Mouse (Mus musculus): ENCODE results near the gene Slc39a13. TPM values are rescaled to one million over a fixed set of nuclear protein-coding genes. Genes with fewer than 3 reads are reported as not detected.
"Not testable (repeated sequence)": the region's sequence is repeated elsewhere in the genome, so short reads cannot be mapped to it uniquely, and the experiment has no call there.

Gene Slc39a13
- polyA plus RNA-seq, 1 experiment from 2014 or later, result 44.6 TPM

DNA sequence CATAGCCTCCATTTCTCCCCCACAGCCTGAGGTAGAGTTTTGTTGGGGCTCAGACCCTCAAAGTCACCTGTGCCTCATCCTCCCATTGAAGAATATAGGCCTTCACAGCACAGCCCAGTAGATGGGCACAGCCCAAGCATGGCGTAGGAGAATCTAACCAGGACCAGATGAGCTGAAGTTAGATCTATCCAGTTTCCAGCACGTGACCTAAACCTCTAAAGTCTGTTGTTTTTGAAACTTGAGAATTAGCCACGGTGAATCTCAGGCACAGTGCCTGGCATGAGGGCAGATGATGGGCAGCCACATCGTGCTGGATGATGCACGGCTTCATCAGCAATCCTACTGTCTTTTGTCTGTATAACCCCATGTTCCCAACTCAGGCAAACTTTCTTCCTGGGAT, 11.8 kb downstream of the Slc39a13 start:
- Histone ChIP-seq H3K27me3 (ENCODE audit: insufficient read depth, low read length) (no peaks in the 10 kb centered on the region), H3K27ac (ENCODE audit: low read length) (no peak overlapping the region), H3K9me3 (ENCODE audit: low read length) (no peaks in the 10 kb centered on the region), H3K4me1 (ENCODE audit: insufficient read depth, low read length) (peaks cover 13% of the 10 kb centered on the region), H3K4me3 (ENCODE audit: low read length) (no peak overlapping the region), H3K9ac (replicated peaks; ENCODE audit: low read length) (no peak overlapping the region), H3K36me3 (ENCODE audit: insufficient read depth, low read length) (peaks cover 74% of the 10 kb centered on the region), H3K4me2 (replicated peaks; ENCODE audit: low read depth, low read length) (no peak overlapping the region)
- WGBS, result 60% methylated on average over 5 of the region's 5 CpGs
- no peak for ATAC-seq (ENCODE audit: low FRiP score, low TSS enrichment)

GRCm38 (mm10) chr2:91053934-91054382, 16.3 kb downstream of the Slc39a13 start, which contains the start of gene Psmc3:
TSS of gene Psmc3 (plus strand) at chr2:91054009.
- peak; percentile 98 for ATAC-seq (ENCODE audit: low FRiP score, low TSS enrichment)
- H3K27me3 ChIP-seq (ENCODE audit: insufficient read depth, low read length), result no peaks in the 10 kb centered on the region
- H3K9me3 ChIP-seq (ENCODE audit: low read length), result no peaks in the 10 kb centered on the region
- peak within 1 kb of the TSS; percentile 83 for H3K27ac ChIP-seq (ENCODE audit: low read length)
- peak within 1 kb of the TSS; percentile 74 for H3K4me3 ChIP-seq (ENCODE audit: low read length)
- H3K36me3 ChIP-seq (ENCODE audit: insufficient read depth, low read length), result peaks cover 37% of the 10 kb centered on the region
- H3K4me1 ChIP-seq (ENCODE audit: insufficient read depth, low read length), result peaks cover 8% of the 10 kb centered on the region
- peak within 1 kb of the TSS; percentile 93 for H3K9ac ChIP-seq (replicated peaks; ENCODE audit: low read length)
- 0% methylated on average over 40 of the region's 40 CpGs for WGBS
- peak within 1 kb of the TSS; percentile 98 for H3K4me2 ChIP-seq (replicated peaks; ENCODE audit: low read depth, low read length)

GRCm38 (mm10) chr2:91053181-91053933, 16.9 kb downstream of the Slc39a13 start:
- WGBS, result 0% methylated on average over 6 of the region's 6 CpGs
- peaks cover 31% of the 10 kb centered on the region for H3K36me3 ChIP-seq (ENCODE audit: insufficient read depth, low read length)
- H3K4me1 ChIP-seq (ENCODE audit: insufficient read depth, low read length), result peaks cover 8% of the 10 kb centered on the region
- H3K9me3 ChIP-seq (ENCODE audit: low read length), result no peaks in the 10 kb centered on the region
- H3K4me2 ChIP-seq (replicated peaks; ENCODE audit: low read depth, low read length), result peak overlapping the region; percentile 60
- peak overlapping the region; percentile 74 for H3K4me3 ChIP-seq (ENCODE audit: low read length)
- ATAC-seq (ENCODE audit: low FRiP score, low TSS enrichment), result peak; percentile 63
- H3K9ac ChIP-seq (replicated peaks; ENCODE audit: low read length), result peak overlapping the region; percentile 71
- H3K27me3 ChIP-seq (ENCODE audit: insufficient read depth, low read length), result no peaks in the 10 kb centered on the region
- no peak overlapping the region for H3K27ac ChIP-seq (ENCODE audit: low read length)

- Histone ChIP-seq H3K9me3 (ENCODE audit: low read length) (no peaks in the 10 kb centered on the region), H3K4me1 (ENCODE audit: insufficient read depth, low read length) (peaks cover 8% of the 10 kb centered on the region), H3K9ac (replicated peaks; ENCODE audit: low read length) (no peak overlapping the region), H3K27me3 (ENCODE audit: insufficient read depth, low read length) (no peaks in the 10 kb centered on the region), H3K27ac (ENCODE audit: low read length) (no peak overlapping the region), H3K4me3 (ENCODE audit: low read length) (no peak overlapping the region), H3K4me2 (replicated peaks; ENCODE audit: low read depth, low read length) (peak overlapping the region; percentile 60), H3K36me3 (ENCODE audit: insufficient read depth, low read length) (peaks cover 25% of the 10 kb centered on the region)
- WGBS, result 39% methylated on average over 2 of the region's 2 CpGs
- ATAC-seq (ENCODE audit: low FRiP score, low TSS enrichment), result no peak
Measured at GRCm38 (mm10) chr2:91052752-91053151, 17.5 kb downstream of the Slc39a13 start.

DNA sequence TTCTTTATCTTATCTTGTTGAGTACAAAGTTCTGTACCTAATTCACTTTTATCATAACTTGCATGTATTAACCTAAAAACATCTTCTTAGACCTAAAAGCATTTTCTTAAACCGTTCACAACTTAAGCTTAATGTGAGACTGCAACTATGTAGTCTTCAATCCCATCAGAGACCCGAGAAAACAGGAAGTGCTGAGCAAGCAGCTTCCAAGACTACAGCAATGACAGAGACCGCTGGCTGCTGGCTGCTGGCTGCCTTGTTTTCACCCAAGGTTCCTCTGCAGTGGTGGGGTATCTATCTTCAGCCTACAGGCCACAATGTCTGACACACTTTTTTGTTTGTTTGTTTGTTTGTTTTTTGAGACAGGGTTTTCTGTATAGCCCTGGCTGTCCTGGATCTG, 18.3 kb downstream of the Slc39a13 start:
- no peaks in the 10 kb centered on the region for H3K9me3 ChIP-seq (ENCODE audit: low read length)
- no peak overlapping the region for H3K4me2 ChIP-seq (replicated peaks; ENCODE audit: low read depth, low read length)
- ATAC-seq (ENCODE audit: low FRiP score, low TSS enrichment), result no peak
- H3K27ac ChIP-seq (ENCODE audit: low read length), result no peak overlapping the region
- peaks cover 8% of the 10 kb centered on the region for H3K4me1 ChIP-seq (ENCODE audit: insufficient read depth, low read length)
- peaks cover 16% of the 10 kb centered on the region for H3K36me3 ChIP-seq (ENCODE audit: insufficient read depth, low read length)
- H3K9ac ChIP-seq (replicated peaks; ENCODE audit: low read length), result no peak overlapping the region
- H3K27me3 ChIP-seq (ENCODE audit: insufficient read depth, low read length), result no peaks in the 10 kb centered on the region
- no peak overlapping the region for H3K4me3 ChIP-seq (ENCODE audit: low read length)
- WGBS, result 70% methylated on average over 3 of the region's 3 CpGs

GRCm38 (mm10) chr2:91047359-91047758, 22.9 kb downstream of the Slc39a13 start:
- peaks cover 4% of the 10 kb centered on the region; the same call in 1 of the 2 replicates for H3K4me1 ChIP-seq (ENCODE audit: insufficient read depth, low read length)
- H3K9me3 ChIP-seq (ENCODE audit: low read length), result no peaks in the 10 kb centered on the region
- H3K27me3 ChIP-seq (ENCODE audit: insufficient read depth, low read length), result no peaks in the 10 kb centered on the region
- WGBS, result 57% methylated on average over 9 of the region's 9 CpGs
- ATAC-seq (ENCODE audit: low FRiP score, low TSS enrichment), result peak; percentile 69
- H3K4me3 ChIP-seq (ENCODE audit: low read length), result no peak overlapping the region
- peak overlapping the region; percentile 75 for H3K27ac ChIP-seq (ENCODE audit: low read length)
- H3K36me3 ChIP-seq (ENCODE audit: insufficient read depth, low read length), result no peaks in the 10 kb centered on the region
- H3K9ac ChIP-seq (replicated peaks; ENCODE audit: low read length), result peak overlapping the region; percentile 24; the same call in 1 of the 2 replicates
- H3K4me2 ChIP-seq (replicated peaks; ENCODE audit: low read depth, low read length), result peak overlapping the region; percentile 18

DNA sequence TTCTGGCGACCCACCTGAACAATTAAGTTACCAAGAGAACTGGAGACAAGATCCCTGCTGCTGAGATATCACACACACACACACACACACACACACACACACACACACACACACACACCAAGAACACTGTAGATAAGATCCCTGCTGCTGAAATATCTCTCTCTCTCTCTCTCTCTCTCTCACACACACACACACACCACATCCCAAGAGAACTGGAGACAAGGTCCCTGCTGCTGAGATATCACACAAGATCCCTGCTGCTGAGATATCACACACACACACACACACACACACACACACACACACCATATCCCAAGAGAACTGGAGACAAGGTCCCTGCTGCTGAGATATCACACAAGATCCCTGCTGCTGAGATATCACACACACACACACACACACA, 24.4 kb downstream of the Slc39a13 start:
- WGBS, result 75% methylated on average over 1 of the region's 1 CpGs

GRCm38 (mm10) chr2:91044727-91045126, 25.5 kb downstream of the Slc39a13 start:
- ATAC-seq (ENCODE audit: low FRiP score, low TSS enrichment), result no peak
- H3K9ac ChIP-seq (replicated peaks; ENCODE audit: low read length), result no peak overlapping the region
- H3K36me3 ChIP-seq (ENCODE audit: insufficient read depth, low read length), result no peaks in the 10 kb centered on the region
- 76% methylated on average over 13 of the region's 13 CpGs for WGBS
- no peaks in the 10 kb centered on the region for H3K27me3 ChIP-seq (ENCODE audit: insufficient read depth, low read length)
- H3K4me2 ChIP-seq (replicated peaks; ENCODE audit: low read depth, low read length), result no peak overlapping the region
- no peaks in the 10 kb centered on the region for H3K9me3 ChIP-seq (ENCODE audit: low read length)
- H3K4me1 ChIP-seq (ENCODE audit: insufficient read depth, low read length), result peaks cover 4% of the 10 kb centered on the region; the same call in 1 of the 2 replicates
- H3K27ac ChIP-seq (ENCODE audit: low read length), result no peak overlapping the region
- H3K4me3 ChIP-seq (ENCODE audit: low read length), result no peak overlapping the region

More for the DNA sequence above, 24.4 kb downstream of the Slc39a13 start:
- not testable (repeated sequence) for H3K4me3 ChIP-seq (ENCODE audit: low read length); H3K27ac ChIP-seq (ENCODE audit: low read length); H3K9ac ChIP-seq (replicated peaks; ENCODE audit: low read length); ATAC-seq (ENCODE audit: low FRiP score, low TSS enrichment); H3K27me3 ChIP-seq (ENCODE audit: insufficient read depth, low read length); H3K4me1 ChIP-seq (ENCODE audit: insufficient read depth, low read length); H3K36me3 ChIP-seq (ENCODE audit: insufficient read depth, low read length); H3K9me3 ChIP-seq (ENCODE audit: low read length); H3K4me2 ChIP-seq (replicated peaks; ENCODE audit: low read depth, low read length)

- no peaks in the 10 kb centered on the region for H3K9me3 ChIP-seq (ENCODE audit: low read length)
- H3K36me3 ChIP-seq (ENCODE audit: insufficient read depth, low read length), result no peaks in the 10 kb centered on the region
- no peak overlapping the region for H3K4me2 ChIP-seq (replicated peaks; ENCODE audit: low read depth, low read length)
- no peak overlapping the region for H3K4me3 ChIP-seq (ENCODE audit: low read length)
- H3K27me3 ChIP-seq (ENCODE audit: insufficient read depth, low read length), result no peaks in the 10 kb centered on the region
- no peak overlapping the region for H3K27ac ChIP-seq (ENCODE audit: low read length)
- H3K4me1 ChIP-seq (ENCODE audit: insufficient read depth, low read length), result peaks cover 4% of the 10 kb centered on the region; the same call in 1 of the 2 replicates
- no peak; the same call in 1 of the 2 replicates for ATAC-seq (ENCODE audit: low FRiP score, low TSS enrichment)
- WGBS, result 65% methylated on average over 21 of the region's 21 CpGs
- no peak overlapping the region for H3K9ac ChIP-seq (replicated peaks; ENCODE audit: low read length)
Measured at GRCm38 (mm10) chr2:91042651-91043398, 27.4 kb downstream of the Slc39a13 start.

Measured in kidney, embryonic 16.5 days (tissue).